Mouse (Mus musculus) lung, embryonic 14.5 days (tissue): ENCODE results near the gene Mlec. TPM values are rescaled to one million over a fixed set of nuclear protein-coding genes. Genes with fewer than 3 reads are reported as not detected.

Experiments used
- ATAC-seq: fragments of 200-750 bp; cut with Nextera tagmentation; 2 replicates; pipeline ENCODE4 v1.8.0; 2017; ENCODE audit warnings: mild to moderate bottlenecking, moderate TSS enrichment, moderate library complexity; ENCODE audit not compliant: insufficient read depth
- DNase-seq: peaks from one replicate; pipeline ENCODE4 v3.0.0-alpha.2; 2015
- H3K27ac ChIP-seq: fragments of 300-500 bp; sonication (generic); 2 replicates; pipeline ENCODE4 v1.5.1; 2014; ENCODE audit warnings: low read depth, mild to moderate bottlenecking, moderate library complexity
- H3K27me3 ChIP-seq: fragments of 300-500 bp; sonication (generic); 2 replicates; pipeline ENCODE4 v1.6.1; 2014; ENCODE audit warnings: low read length, control low read depth; ENCODE audit not compliant: insufficient read depth
- H3K36me3 ChIP-seq: fragments of 300-500 bp; sonication (generic); 2 replicates; pipeline ENCODE4 v1.6.1; 2014; ENCODE audit warnings: control low read depth; ENCODE audit not compliant: insufficient read depth
- H3K4me1 ChIP-seq: fragments of 300-500 bp; sonication (generic); 2 replicates; pipeline ENCODE4 v1.6.1; 2014; ENCODE audit warnings: antibody characterized with exemption, control low read depth; ENCODE audit not compliant: insufficient read depth
- H3K4me2 ChIP-seq: fragments of 300-500 bp; sonication (generic); 2 replicates; pipeline ENCODE4 v1.6.1; 2014; ENCODE audit warnings: mild to moderate bottlenecking
- H3K4me3 ChIP-seq: fragments of 300-500 bp; sonication (generic); 2 replicates; pipeline ENCODE4 v1.5.1; 2014; ENCODE audit warnings: low read depth, low read length
- H3K9ac ChIP-seq: fragments of 300-500 bp; sonication (generic); 2 replicates; pipeline ENCODE4 v1.6.1; 2014
- H3K9me3 ChIP-seq: fragments of 300-500 bp; sonication (generic); 2 replicates; pipeline ENCODE4 v1.6.1; 2016; ENCODE audit warnings: low read depth, low read length, control low read depth
- CTCF ChIP-seq: IDR thresholded peaks from 2 replicates; pipeline ENCODE4 v1.5.1; 2016; ENCODE audit warnings: antibody characterized with exemption, low read depth
- WGBS: fragments of 180-500 bp; shearing (Covaris S2); extraction: QIAGEN DNeasy Blood & Tissue Kit; methylation state at CpG from one replicate; pipeline ENCODE4 v1.1.7; 2014; 5-methylcytosine and 5-hydroxymethylcytosine counted together
- polyA plus RNA-seq: library from polyadenylated mRNA; unstranded; fragments of >200 nt; fragmentation: Nextera tagmentation; extraction: Ambion mirVana; gene quantifications from 2 replicates; pipeline ENCODE4 v1.2.1, GENCODE M21; 2014

Mlec gene
- polyA plus RNA-seq, 1 experiment from 2014 or later: 81.1 TPM

- 32% methylated on average over 12 of the region's 12 CpGs for WGBS
- DNase-seq: no peak
- Histone ChIP-seq H3K4me3 (peak overlapping the region; percentile 100), H3K4me2 (peak overlapping the region; percentile 80), H3K27me3 (no peaks in the 10 kb centered on the region), H3K36me3 (peaks cover 4% of the 10 kb centered on the region; the same call in 1 of the 2 replicates), H3K9ac (peak overlapping the region; percentile 94), H3K27ac (peak overlapping the region; percentile 97), H3K4me1 (peaks cover 28% of the 10 kb centered on the region), H3K9me3 (no peaks in the 10 kb centered on the region)
- TF ChIP-seq CTCF: no peak
- ATAC-seq: no peak
Observed at GRCm38 (mm10) chr5:115159165-115159564, 1.2 kb upstream of the Mlec start.

GRCm38 (mm10) chr5:115156933-115157589, 918 bp downstream of the Mlec start:
- Histone ChIP-seq H3K9ac (peak overlapping the region; percentile 94), H3K36me3 (peaks cover 15% of the 10 kb centered on the region), H3K27me3 (no peaks in the 10 kb centered on the region), H3K4me2 (peak overlapping the region; percentile 80), H3K4me1 (peaks cover 32% of the 10 kb centered on the region), H3K27ac (peak overlapping the region; percentile 90), H3K9me3 (no peaks in the 10 kb centered on the region), H3K4me3 (peak overlapping the region; percentile 100)
- ATAC-seq (no peak), DNase-seq (peak; percentile 53)
- under 1% methylated on average over 26 of the region's 26 CpGs for WGBS
- TF ChIP-seq CTCF: no peak

GRCm38 (mm10) chr5:115156401-115156800, 1.6 kb downstream of the Mlec start:
- Histone ChIP-seq H3K9me3 (no peaks in the 10 kb centered on the region), H3K4me2 (peak overlapping the region; percentile 80), H3K27ac (peak overlapping the region; percentile 9; the same call in 1 of the 2 replicates), H3K9ac (peak overlapping the region; percentile 94), H3K36me3 (peaks cover 19% of the 10 kb centered on the region), H3K4me3 (peak overlapping the region; percentile 100), H3K27me3 (no peaks in the 10 kb centered on the region), H3K4me1 (peaks cover 31% of the 10 kb centered on the region)
- no peak for TF ChIP-seq CTCF
- WGBS: 46% methylated on average over 7 of the region's 7 CpGs
- DNase-seq (no peak), ATAC-seq (no peak)

- DNase-seq (peak; percentile 22), ATAC-seq (no peak)
- Histone ChIP-seq H3K4me3 (peak overlapping the region; percentile 100), H3K27me3 (no peaks in the 10 kb centered on the region), H3K4me1 (peaks cover 29% of the 10 kb centered on the region), H3K9ac (peak overlapping the region; percentile 94), H3K27ac (no peak overlapping the region), H3K36me3 (peaks cover 25% of the 10 kb centered on the region), H3K4me2 (peak overlapping the region; percentile 80), H3K9me3 (no peaks in the 10 kb centered on the region)
- WGBS: 39% methylated on average over 5 of the region's 5 CpGs
- no peak for TF ChIP-seq CTCF
Observed at GRCm38 (mm10) chr5:115155831-115156230, 2.1 kb downstream of the Mlec start.

- no peak overlapping the region for H3K27ac ChIP-seq
- peaks cover 31% of the 10 kb centered on the region for H3K36me3 ChIP-seq
- H3K4me1 ChIP-seq: peaks cover 29% of the 10 kb centered on the region
- peak overlapping the region; percentile 94; the same call in 1 of the 2 replicates for H3K9ac ChIP-seq
- DNase-seq (no peak), ATAC-seq (no peak)
- H3K4me2 ChIP-seq: peak overlapping the region; percentile 80
- no peak for TF ChIP-seq CTCF
- peak overlapping the region; percentile 100 for H3K4me3 ChIP-seq
- no peaks in the 10 kb centered on the region for H3K27me3 ChIP-seq
- no peaks in the 10 kb centered on the region for H3K9me3 ChIP-seq
- WGBS: 64% methylated on average over 13 of the region's 13 CpGs
Observed at GRCm38 (mm10) chr5:115155156-115155631, 2.8 kb downstream of the Mlec start.

- Histone ChIP-seq H3K27me3 (no peaks in the 10 kb centered on the region), H3K9me3 (no peaks in the 10 kb centered on the region), H3K36me3 (peaks cover 59% of the 10 kb centered on the region), H3K4me3 (no peak overlapping the region), H3K4me1 (peaks cover 29% of the 10 kb centered on the region), H3K4me2 (peak overlapping the region; percentile 16; the same call in 1 of the 2 replicates), H3K9ac (no peak overlapping the region), H3K27ac (no peak overlapping the region; the same call in 1 of the 2 replicates)
- ATAC-seq (no peak), DNase-seq (no peak)
- no peak for TF ChIP-seq CTCF
- 14% methylated on average over 8 of the region's 8 CpGs for WGBS
Observed at GRCm38 (mm10) chr5:115152132-115152956, 5.6 kb downstream of the Mlec start.

GRCm38 (mm10) chr5:115151457-115151856, 6.5 kb downstream of the Mlec start:
- H3K27ac ChIP-seq: no peak overlapping the region
- H3K27me3 ChIP-seq: no peaks in the 10 kb centered on the region
- WGBS: 74% methylated on average over 13 of the region's 13 CpGs
- H3K9me3 ChIP-seq: no peaks in the 10 kb centered on the region
- ATAC-seq (no peak), DNase-seq (no peak)
- no peak for TF ChIP-seq CTCF
- H3K4me3 ChIP-seq: no peak overlapping the region
- H3K4me1 ChIP-seq: peaks cover 24% of the 10 kb centered on the region
- peaks cover 68% of the 10 kb centered on the region for H3K36me3 ChIP-seq
- no peak overlapping the region for H3K4me2 ChIP-seq
- no peak overlapping the region for H3K9ac ChIP-seq
